Mouse (Mus musculus) kidney, postnatal 36 days (tissue): ENCODE measurements around the gene Rbms1.

ENCODE experiments used
- DNase-seq, 2 experiments: peaks; one replicate each; pipeline ENCODE4 v3.0.0; 2021 to 2022; ENCODE audit warnings: mixed read lengths in 2 of 2

The Rbms1 gene

GRCm38 (mm10) chr2:60804763-60805162 lies 158.2 kb downstream of the Rbms1 start:
- DNase-seq: no peak

- DNase-seq: no peak
Observed at GRCm38 (mm10) chr2:60803377-60803776, 159.6 kb downstream of the Rbms1 start.

- no peak for DNase-seq
Observed at GRCm38 (mm10) chr2:60802828-60803227, 160.2 kb downstream of the Rbms1 start.

GRCm38 (mm10) chr2:60802191-60802590 lies 160.8 kb downstream of the Rbms1 start:
- peak; percentile 58 to 77 for DNase-seq

- no peak for DNase-seq
Observed at GRCm38 (mm10) chr2:60801571-60802155, 161.3 kb downstream of the Rbms1 start.

GRCm38 (mm10) chr2:60800921-60801558 lies 162.0 kb downstream of the Rbms1 start:
- no peak for DNase-seq

- no peak for DNase-seq
Observed at GRCm38 (mm10) chr2:60799816-60800215, 163.2 kb downstream of the Rbms1 start.

- DNase-seq: no peak
Observed at GRCm38 (mm10) chr2:60798767-60799529, 164.0 kb downstream of the Rbms1 start.

- DNase-seq: no peak
Observed at GRCm38 (mm10) chr2:60796969-60797669, 165.9 kb downstream of the Rbms1 start.

- DNase-seq: no peak
Observed at GRCm38 (mm10) chr2:60796616-60796968, 166.4 kb downstream of the Rbms1 start.

- no peak for DNase-seq
Observed at GRCm38 (mm10) chr2:60795861-60796260, 167.1 kb downstream of the Rbms1 start.

- no peak for DNase-seq
Observed at GRCm38 (mm10) chr2:60792506-60792905, 170.5 kb downstream of the Rbms1 start.

- no peak for DNase-seq
Observed at GRCm38 (mm10) chr2:60789126-60789525, 173.9 kb downstream of the Rbms1 start.

- no peak for DNase-seq
Observed at GRCm38 (mm10) chr2:60788173-60788908, 174.7 kb downstream of the Rbms1 start.

- no peak for DNase-seq
Observed at GRCm38 (mm10) chr2:60787088-60787487, 175.9 kb downstream of the Rbms1 start.

GRCm38 (mm10) chr2:60786289-60786688 lies 176.7 kb downstream of the Rbms1 start:
- no peak for DNase-seq

GRCm38 (mm10) chr2:60774501-60774900 lies 188.5 kb downstream of the Rbms1 start:
- no peak for DNase-seq

GRCm38 (mm10) chr2:60773592-60773991 lies 189.4 kb downstream of the Rbms1 start:
- peak; percentile 84 to 86 for DNase-seq

- no peak for DNase-seq
Observed at GRCm38 (mm10) chr2:60766420-60766819, 196.6 kb downstream of the Rbms1 start.

GRCm38 (mm10) chr2:60756218-60756617 lies 206.8 kb downstream of the Rbms1 start:
- DNase-seq: no peak

- no peak for DNase-seq
Observed at GRCm38 (mm10) chr2:60755101-60755500, 207.9 kb downstream of the Rbms1 start.

GRCm38 (mm10) chr2:60751274-60751673 lies 211.7 kb downstream of the Rbms1 start:
- no peak for DNase-seq

- no peak for DNase-seq
Observed at GRCm38 (mm10) chr2:60750591-60750990, 212.4 kb downstream of the Rbms1 start.
